Mouse (Mus musculus) adrenal gland (tissue): ENCODE measurements at regions not wholly inside any gene's neighbourhood (a gene's known extent, or its start where the extent isn't known, plus 50 kb on each side); places are given as distances from the start of the nearest gene placed in this dataset.

Experiments used
- intact Hi-C: fragments of 180-260 bp; cut with DNase I; formaldehyde crosslinking; loops from one replicate; pipeline ENCODE4 v1.15.1; 2025

GRCm38 (mm10) chr6:95179993-95180392 is 63.0 kb downstream of the Kbtbd8 start:
- intact Hi-C loops, result no loop called here

GRCm38 (mm10) chr6:95182238-95182637 is 65.2 kb downstream of the Kbtbd8 start:
- intact Hi-C loops, result no loop called here

DNA sequence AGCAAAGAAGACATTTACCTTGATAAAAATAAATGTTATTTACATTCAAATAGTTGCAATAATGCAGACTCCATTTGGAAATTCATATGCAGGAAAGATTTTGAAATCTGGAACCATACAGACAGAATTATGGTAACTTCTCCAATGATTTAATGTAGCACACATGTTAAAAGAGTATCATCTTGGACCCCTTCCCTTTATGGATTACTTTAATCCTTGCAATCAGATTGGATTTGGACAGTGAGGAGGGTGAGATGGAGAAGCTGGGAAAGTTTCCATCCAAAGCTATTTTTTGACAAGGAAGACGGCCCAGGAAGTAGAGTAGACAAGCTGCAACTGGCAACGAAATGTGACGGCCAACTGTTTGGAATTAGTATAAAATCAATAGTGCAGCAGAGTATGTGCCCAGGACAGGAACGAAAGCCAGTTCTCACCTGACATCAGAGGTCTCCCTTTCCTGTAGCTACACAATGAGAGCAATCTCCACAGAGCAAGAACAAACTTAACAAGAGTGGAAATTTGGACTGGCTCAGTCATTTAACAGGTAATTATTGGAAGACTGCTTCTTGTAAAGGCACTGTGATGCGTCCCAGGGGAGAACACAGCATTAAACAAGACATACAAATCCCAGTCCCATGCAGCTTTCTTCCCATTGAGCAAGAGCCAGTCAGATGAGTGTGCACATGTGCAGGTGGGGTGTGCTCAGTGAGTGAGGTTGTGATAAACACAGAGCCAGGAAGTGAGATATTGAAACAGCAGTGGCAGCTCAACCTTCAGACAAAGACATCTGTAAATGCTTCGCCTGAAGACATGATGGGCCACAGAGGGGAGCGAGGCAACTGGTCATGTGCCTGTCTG is 68.3 kb downstream of the Kbtbd8 start:
- intact Hi-C loops, result no loop called here

GRCm38 (mm10) chr6:95196631-95197030 is 79.6 kb downstream of the Kbtbd8 start:
- intact Hi-C loops, result no loop called here

GRCm38 (mm10) chr6:95198611-95199010 is 81.6 kb downstream of the Kbtbd8 start:
- intact Hi-C loops, result no loop called here

- intact Hi-C loops, result loop anchor here (10.0 kb wide), 1 partner anchor 108 kb away; no protein-coding TSS in a partner anchor
Measured at GRCm38 (mm10) chr6:95202291-95202790, 85.3 kb downstream of the Kbtbd8 start.

GRCm38 (mm10) chr6:95202978-95203377 is 85.9 kb downstream of the Kbtbd8 start:
- intact Hi-C loops, result loop anchor here (10.0 kb wide), 1 partner anchor 108 kb away; no protein-coding TSS in a partner anchor

GRCm38 (mm10) chr6:95204231-95204630 is 87.2 kb downstream of the Kbtbd8 start:
- intact Hi-C loops, result loop anchor here (10.0 kb wide), 1 partner anchor 109 kb away; no protein-coding TSS in a partner anchor

- intact Hi-C loops, result loop anchor here (10.0 kb wide), 1 partner anchor 112 kb away; no protein-coding TSS in a partner anchor
Measured at GRCm38 (mm10) chr6:95207063-95207462, 90.0 kb downstream of the Kbtbd8 start.

GRCm38 (mm10) chr6:95217431-95217830 is 100.4 kb downstream of the Kbtbd8 start:
- intact Hi-C loops, result no loop called here

DNA sequence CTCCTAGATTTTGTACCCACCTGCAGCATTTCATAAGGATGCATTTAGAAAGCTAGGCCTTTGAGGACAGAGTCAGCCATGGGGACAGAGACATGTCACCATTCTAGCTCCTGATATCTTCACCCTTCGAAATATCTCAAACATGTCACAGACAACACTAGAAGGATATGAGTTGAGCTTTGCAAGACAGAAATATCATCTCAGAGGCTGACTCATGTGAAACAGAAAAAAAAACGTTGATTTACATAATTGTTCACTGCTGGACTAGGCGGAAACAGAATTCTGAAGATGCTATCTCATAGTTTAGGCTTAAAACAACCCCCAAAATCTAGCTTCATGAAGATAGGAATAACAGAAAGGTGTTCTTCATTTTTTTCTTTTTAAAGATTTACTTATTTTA is 101.8 kb downstream of the Kbtbd8 start:
- intact Hi-C loops, result no loop called here

GRCm38 (mm10) chr6:95223537-95223936 is 98.4 kb upstream of the Gm10234 start:
- intact Hi-C loops, result loop anchor here (5.0 to 10.0 kb wide), 2 partner anchors 74 to 1781 kb away; no protein-coding TSS in a partner anchor

DNA sequence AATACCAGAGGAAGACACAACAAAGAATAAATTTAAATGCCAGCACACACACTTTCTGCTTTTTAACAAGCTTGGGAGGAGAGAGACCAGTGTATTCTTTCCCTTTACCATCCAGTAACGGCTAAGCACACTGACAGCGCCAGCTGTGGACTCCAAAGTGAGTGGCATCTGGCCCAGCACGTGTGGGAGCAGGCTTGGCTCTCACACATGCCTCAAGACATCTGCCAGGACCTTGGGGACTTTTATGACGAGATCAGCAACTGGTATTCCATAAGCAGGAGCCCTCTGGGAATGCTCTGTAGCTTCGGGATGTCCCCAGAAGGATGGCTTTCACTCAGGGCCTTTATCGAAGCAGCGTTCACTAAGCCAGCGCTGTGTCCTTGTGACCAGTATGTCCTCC is 92.0 kb upstream of the Gm10234 start:
- intact Hi-C loops, result loop anchor here (10.0 kb wide), 1 partner anchor 1775 kb away; no protein-coding TSS in a partner anchor

DNA sequence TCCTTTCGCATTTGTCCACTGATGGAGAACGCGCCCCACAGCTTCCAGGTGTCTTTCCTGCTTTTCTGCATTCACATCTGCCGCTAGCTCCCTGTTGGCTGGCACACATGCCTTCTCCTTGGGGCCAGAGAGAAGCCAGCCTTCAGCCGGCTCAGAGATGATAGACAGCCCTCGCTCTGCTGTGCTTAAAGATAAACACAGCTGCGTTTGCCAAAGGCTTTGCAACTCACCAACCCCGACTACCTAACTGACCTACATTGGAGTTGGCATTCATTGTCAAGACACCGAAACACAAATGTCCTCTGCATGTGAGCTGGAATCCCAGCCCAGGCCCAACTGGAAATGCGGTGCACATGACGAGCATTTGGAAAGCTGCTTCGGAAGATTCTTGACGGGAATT is 87.2 kb upstream of the Gm10234 start:
- intact Hi-C loops, result no loop called here

- intact Hi-C loops, result no loop called here
Measured at GRCm38 (mm10) chr6:95243657-95244056, 78.3 kb upstream of the Gm10234 start.

- intact Hi-C loops, result no loop called here
Measured at GRCm38 (mm10) chr6:95244911-95245310, 77.0 kb upstream of the Gm10234 start.

- intact Hi-C loops, result no loop called here
Measured at GRCm38 (mm10) chr6:95256303-95256702, 65.6 kb upstream of the Gm10234 start.

GRCm38 (mm10) chr6:95261001-95261400 is 60.9 kb upstream of the Gm10234 start:
- intact Hi-C loops, result no loop called here

DNA sequence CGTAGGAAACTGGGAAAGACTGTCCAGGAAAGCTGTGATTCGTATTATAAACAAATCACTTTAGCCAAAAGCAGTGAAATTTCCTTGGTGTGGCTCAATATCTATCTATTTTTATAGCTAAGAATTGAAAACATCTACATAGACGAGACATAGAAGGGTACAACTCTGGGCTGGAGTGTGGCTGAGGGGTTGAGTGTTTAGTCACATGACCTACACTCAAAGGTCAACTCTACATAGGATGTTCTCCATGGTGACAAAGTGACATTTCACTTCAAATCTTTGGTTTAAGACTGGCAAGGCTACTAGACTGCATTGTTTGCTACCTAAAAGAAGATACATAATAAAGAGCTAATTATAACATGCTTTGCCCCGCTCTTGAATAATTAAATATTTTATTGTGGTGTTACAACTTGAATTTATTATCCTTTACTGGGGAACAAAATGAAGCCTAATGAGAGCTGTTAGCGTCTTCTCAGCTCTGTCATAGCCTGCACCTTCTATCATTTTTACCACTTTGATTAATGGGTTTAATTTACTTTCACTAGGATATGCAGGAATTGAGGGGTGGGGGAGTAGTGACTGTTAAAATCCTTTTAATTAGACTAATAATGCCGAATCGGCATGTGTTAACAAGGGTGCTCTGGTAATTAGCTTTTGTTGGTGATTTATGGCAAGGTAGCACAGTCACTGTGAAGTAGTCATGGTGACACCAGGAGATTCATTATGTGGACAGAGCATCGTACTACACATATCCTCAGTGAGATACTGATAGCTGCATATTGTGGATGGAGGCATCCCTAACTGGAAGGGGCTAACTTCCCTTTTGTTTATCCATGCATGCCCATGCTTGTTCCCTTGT is 57.7 kb upstream of the Gm10234 start:
- intact Hi-C loops, result no loop called here

DNA sequence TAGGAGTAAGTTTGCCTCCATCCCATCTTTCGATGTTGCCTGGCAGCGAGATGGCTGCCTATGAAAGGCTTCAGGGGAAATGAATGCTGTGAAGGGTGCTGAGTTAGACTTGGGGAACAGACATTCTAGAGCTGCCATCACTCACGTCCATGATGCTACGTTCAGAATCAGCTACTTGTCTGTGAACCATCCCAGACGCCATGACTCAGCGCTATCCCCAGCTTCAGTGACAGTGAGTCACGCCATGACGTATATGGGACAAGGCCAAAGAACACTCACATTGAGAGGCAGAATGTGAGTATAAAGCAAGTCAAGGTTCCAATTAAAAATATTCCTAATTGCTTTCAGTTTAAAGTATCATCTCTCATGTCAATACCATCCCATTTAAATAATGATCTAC is 52.4 kb upstream of the Gm10234 start:
- intact Hi-C loops, result no loop called here
